Mouse (Mus musculus) intestine, embryonic 15.5 days (tissue): Measurements from ENCODE around the gene Zbtb43. TPM values are rescaled to one million over a fixed set of nuclear protein-coding genes. Genes with fewer than 3 reads are reported as not detected.

Experiments
- ATAC-seq: fragments of 200-750 bp; cut with Nextera tagmentation; 2 replicates; pipeline ENCODE4 v1.8.0; 2017; ENCODE audit warnings: moderate TSS enrichment, moderate library complexity
- H3K27ac ChIP-seq: fragments of 300-500 bp; sonication (generic); 2 replicates; pipeline ENCODE4 v1.5.1; 2015; ENCODE audit warnings: mild to moderate bottlenecking, inconsistent platforms
- H3K27me3 ChIP-seq: fragments of 300-500 bp; sonication (generic); replicated peaks from 2 replicates; pipeline ENCODE4 v1.6.1; 2015; ENCODE audit warnings: inconsistent platforms
- H3K36me3 ChIP-seq: fragments of 300-500 bp; sonication (generic); 2 replicates; pipeline ENCODE4 v1.6.1; 2015; ENCODE audit warnings: inconsistent platforms
- H3K4me1 ChIP-seq: fragments of 300-500 bp; sonication (generic); replicated peaks from 2 replicates; pipeline ENCODE4 v1.6.1; 2015; ENCODE audit warnings: inconsistent platforms
- H3K4me2 ChIP-seq: fragments of 300-500 bp; sonication (generic); replicated peaks from 2 replicates; pipeline ENCODE4 v1.6.1; 2015; ENCODE audit warnings: mild to moderate bottlenecking, inconsistent platforms
- H3K4me3 ChIP-seq: fragments of 300-500 bp; sonication (generic); replicated peaks from 2 replicates; pipeline ENCODE4 v1.5.1; 2015; ENCODE audit warnings: inconsistent platforms
- H3K9ac ChIP-seq: fragments of 300-500 bp; sonication (generic); 2 replicates; pipeline ENCODE4 v1.6.1; 2015; ENCODE audit warnings: inconsistent platforms
- H3K9me3 ChIP-seq: fragments of 300-500 bp; sonication (generic); 2 replicates; pipeline ENCODE4 v1.6.1; 2016; ENCODE audit warnings: inconsistent platforms
- WGBS: fragments of 180-500 bp; shearing (Covaris S2); methylation state at CpG from one replicate; pipeline ENCODE4 v1.1.7; 2015; 5-methylcytosine and 5-hydroxymethylcytosine counted together
- polyA plus RNA-seq: library from polyadenylated mRNA; unstranded; fragments of >200 nt; fragmentation: Nextera tagmentation; extraction: Ambion mirVana; gene quantifications from 2 replicates; pipeline ENCODE4 v1.2.1, GENCODE M21; 2015

Zbtb43 gene
- polyA plus RNA-seq, 1 experiment from 2014 or later = 15.3 TPM

GRCm38 (mm10) chr2:33438377-33438776 is 30.0 kb downstream of the Zbtb43 start:
- H3K4me3 ChIP-seq = no peak overlapping the region
- no peaks in the 10 kb centered on the region for H3K36me3 ChIP-seq
- H3K4me1 ChIP-seq = peaks cover 16% of the 10 kb centered on the region
- H3K27me3 ChIP-seq = no peaks in the 10 kb centered on the region
- 43% methylated on average over 2 of the region's 2 CpGs for WGBS
- H3K4me2 ChIP-seq = no peak overlapping the region
- H3K9me3 ChIP-seq = no peaks in the 10 kb centered on the region
- no peak for ATAC-seq
- H3K27ac ChIP-seq = no peak overlapping the region
- H3K9ac ChIP-seq = no peak overlapping the region

- 70% methylated on average over 11 of the region's 11 CpGs for WGBS
- Histone ChIP-seq H3K4me1 (peaks cover 16% of the 10 kb centered on the region), H3K9ac (no peak overlapping the region), H3K9me3 (no peaks in the 10 kb centered on the region), H3K4me2 (no peak overlapping the region), H3K4me3 (no peak overlapping the region), H3K27ac (no peak overlapping the region), H3K36me3 (no peaks in the 10 kb centered on the region), H3K27me3 (no peaks in the 10 kb centered on the region)
- no peak for ATAC-seq
Measured at GRCm38 (mm10) chr2:33437184-33437583, 31.2 kb downstream of the Zbtb43 start.

- H3K27me3 ChIP-seq = no peaks in the 10 kb centered on the region
- ATAC-seq = peak; percentile 9; the same call in 1 of the 2 replicates
- 0 out of 2 replicates have a peak overlapping the region, but pooled peaks have one; percentile 24 for H3K9ac ChIP-seq
- H3K9me3 ChIP-seq = no peaks in the 10 kb centered on the region
- peak overlapping the region; percentile 14; the same call in 1 of the 2 replicates for H3K27ac ChIP-seq
- 0 out of 2 replicates have a peak overlapping the region, but pooled peaks have one; percentile 5 for H3K4me3 ChIP-seq
- no peaks in the 10 kb centered on the region for H3K36me3 ChIP-seq
- peak overlapping the region; percentile 54 for H3K4me2 ChIP-seq
- 3% methylated on average over 16 of the region's 16 CpGs for WGBS
- H3K4me1 ChIP-seq = peaks cover 16% of the 10 kb centered on the region
Measured at GRCm38 (mm10) chr2:33436035-33436580, 32.3 kb downstream of the Zbtb43 start.

GRCm38 (mm10) chr2:33435036-33435650 is 33.2 kb downstream of the Zbtb43 start:
- H3K9me3 ChIP-seq = no peaks in the 10 kb centered on the region
- H3K4me3 ChIP-seq = no peak overlapping the region
- no peaks in the 10 kb centered on the region for H3K36me3 ChIP-seq
- ATAC-seq = no peak
- H3K4me1 ChIP-seq = peaks cover 16% of the 10 kb centered on the region
- no peak overlapping the region for H3K9ac ChIP-seq
- H3K4me2 ChIP-seq = no peak overlapping the region
- 54% methylated on average over 8 of the region's 8 CpGs for WGBS
- H3K27ac ChIP-seq = no peak overlapping the region
- no peaks in the 10 kb centered on the region for H3K27me3 ChIP-seq

GRCm38 (mm10) chr2:33432877-33433276 is 35.5 kb downstream of the Zbtb43 start:
- Histone ChIP-seq H3K9ac (no peak overlapping the region), H3K27ac (no peak overlapping the region), H3K36me3 (no peaks in the 10 kb centered on the region), H3K4me3 (no peak overlapping the region), H3K4me2 (no peak overlapping the region), H3K4me1 (peaks cover 23% of the 10 kb centered on the region), H3K9me3 (no peaks in the 10 kb centered on the region), H3K27me3 (no peaks in the 10 kb centered on the region)
- no peak for ATAC-seq
- 55% methylated on average over 5 of the region's 5 CpGs for WGBS

GRCm38 (mm10) chr2:33430771-33431699 is 37.3 kb downstream of the Zbtb43 start, which contains the start of gene Zbtb34:
TSS of gene Zbtb34 (minus strand) at chr2:33431324.
- peak; percentile 82 for ATAC-seq

GRCm38 (mm10) chr2:33430081-33430770 is 38.1 kb downstream of the Zbtb43 start:
- ATAC-seq = peak; percentile 13; the same call in 1 of the 2 replicates
- H3K9ac ChIP-seq = peak overlapping the region; percentile 92
- no peaks in the 10 kb centered on the region for H3K27me3 ChIP-seq
- peaks cover 10% of the 10 kb centered on the region for H3K4me1 ChIP-seq
- peak overlapping the region; percentile 79 for H3K27ac ChIP-seq
- no peaks in the 10 kb centered on the region; the same call in 1 of the 2 replicates for H3K36me3 ChIP-seq
- H3K4me2 ChIP-seq = peak overlapping the region; percentile 91
- H3K9me3 ChIP-seq = no peaks in the 10 kb centered on the region
- WGBS = 5% methylated on average over 13 of the region's 13 CpGs
- H3K4me3 ChIP-seq = peak overlapping the region; percentile 99

More at GRCm38 (mm10) chr2:33430771-33431699, 37.3 kb downstream of the Zbtb43 start, which contains the start of gene Zbtb34:
- H3K4me1 ChIP-seq = peaks cover 18% of the 10 kb centered on the region
- WGBS = under 1% methylated on average over 98 of the region's 102 CpGs
- H3K9ac ChIP-seq = peak within 1 kb of the TSS; percentile 92
- no peaks in the 10 kb centered on the region for H3K9me3 ChIP-seq
- peak within 1 kb of the TSS; percentile 99 for H3K4me3 ChIP-seq
- H3K27ac ChIP-seq = peak within 1 kb of the TSS; percentile 79
- no peaks in the 10 kb centered on the region for H3K27me3 ChIP-seq
- H3K36me3 ChIP-seq = no peaks in the 10 kb centered on the region; the same call in 1 of the 2 replicates
- H3K4me2 ChIP-seq = peak within 1 kb of the TSS; percentile 91

GRCm38 (mm10) chr2:33429339-33429738 is 39.0 kb downstream of the Zbtb43 start:
- WGBS = 47% methylated on average over 6 of the region's 6 CpGs
- Histone ChIP-seq H3K27me3 (no peaks in the 10 kb centered on the region), H3K4me1 (peaks cover 10% of the 10 kb centered on the region), H3K4me3 (peak overlapping the region; percentile 99), H3K36me3 (no peaks in the 10 kb centered on the region; the same call in 1 of the 2 replicates), H3K4me2 (peak overlapping the region; percentile 91), H3K9me3 (no peaks in the 10 kb centered on the region), H3K9ac (peak overlapping the region; percentile 92), H3K27ac (0 out of 2 replicates have a peak overlapping the region, but pooled peaks have one; percentile 79)
- ATAC-seq = 0 out of 2 replicates have a peak, but pooled peaks have one; percentile 31

GRCm38 (mm10) chr2:33426640-33427398 is 41.5 kb downstream of the Zbtb43 start:
- no peaks in the 10 kb centered on the region; the same call in 1 of the 2 replicates for H3K36me3 ChIP-seq
- H3K27ac ChIP-seq = no peak overlapping the region
- H3K9ac ChIP-seq = no peak overlapping the region
- no peaks in the 10 kb centered on the region for H3K27me3 ChIP-seq
- no peaks in the 10 kb centered on the region for H3K9me3 ChIP-seq
- ATAC-seq = no peak
- H3K4me2 ChIP-seq = no peak overlapping the region
- 79% methylated on average over 10 of the region's 10 CpGs for WGBS
- H3K4me3 ChIP-seq = no peak overlapping the region
- peaks cover 10% of the 10 kb centered on the region for H3K4me1 ChIP-seq

GRCm38 (mm10) chr2:33417454-33417853 is 50.9 kb downstream of the Zbtb43 start:
- Histone ChIP-seq H3K36me3 (no peaks in the 10 kb centered on the region), H3K9me3 (no peaks in the 10 kb centered on the region), H3K27me3 (no peaks in the 10 kb centered on the region), H3K9ac (no peak overlapping the region), H3K4me3 (no peak overlapping the region), H3K4me1 (0 out of 2 replicates have a peak, but pooled peaks cover 3% of the 10 kb centered on the region), H3K27ac (no peak overlapping the region), H3K4me2 (no peak overlapping the region)
- 64% methylated on average over 4 of the region's 4 CpGs for WGBS
- no peak for ATAC-seq

GRCm38 (mm10) chr2:33414019-33414418 is 54.3 kb downstream of the Zbtb43 start:
- ATAC-seq = no peak
- no peaks in the 10 kb centered on the region for H3K9me3 ChIP-seq
- 83% methylated on average over 13 of the region's 13 CpGs for WGBS
- no peaks in the 10 kb centered on the region for H3K27me3 ChIP-seq
- H3K4me3 ChIP-seq = no peak overlapping the region
- no peak overlapping the region for H3K9ac ChIP-seq
- H3K27ac ChIP-seq = no peak overlapping the region
- no peak overlapping the region for H3K4me2 ChIP-seq
- 0 out of 2 replicates have a peak, but pooled peaks cover 3% of the 10 kb centered on the region for H3K4me1 ChIP-seq
- H3K36me3 ChIP-seq = peaks cover 7% of the 10 kb centered on the region
